Mouse (Mus musculus) layer of hippocampus, postnatal 25 days (tissue): ENCODE results near the gene Epha3. TPM values are rescaled to one million over a fixed set of nuclear protein-coding genes. Genes with fewer than 3 reads are reported as not detected.

Experiments
- DNase-seq, 2 experiments: peaks; one replicate each; pipeline ENCODE4 v3.0.0; 2022; ENCODE audit warnings: mixed read lengths in 2 of 2, low spot score in 1 of 2; ENCODE audit errors: extremely low spot score in 1 of 2
- total RNA-seq, 2 experiments: library from RNA; stranded (reverse); gene quantifications; 2 replicates each; pipeline ENCODE4 v1.2.3; 2021

Epha3 gene
- total RNA-seq, 2 experiments from 2014 or later = 16.5 to 20.3 TPM

- DNase-seq = no peak
These were observed 335.2 kb downstream of the Epha3 start for GRCm38 (mm10) chr16:63528821-63529220.

- no peak for DNase-seq
These were observed 346.3 kb downstream of the Epha3 start for GRCm38 (mm10) chr16:63517636-63518035.

- DNase-seq = no peak
These were observed 353.9 kb downstream of the Epha3 start for GRCm38 (mm10) chr16:63510069-63510468.

GRCm38 (mm10) chr16:63506437-63506836 lies 357.5 kb downstream of the Epha3 start:
- no peak for DNase-seq

GRCm38 (mm10) chr16:63501456-63501855 lies 362.5 kb downstream of the Epha3 start:
- DNase-seq = no peak

- DNase-seq = no peak
These were observed 363.0 kb downstream of the Epha3 start for GRCm38 (mm10) chr16:63500975-63501393.
